Mouse (Mus musculus): ENCODE measurements around the gene Gbe1.

Gene Gbe1

DNA sequence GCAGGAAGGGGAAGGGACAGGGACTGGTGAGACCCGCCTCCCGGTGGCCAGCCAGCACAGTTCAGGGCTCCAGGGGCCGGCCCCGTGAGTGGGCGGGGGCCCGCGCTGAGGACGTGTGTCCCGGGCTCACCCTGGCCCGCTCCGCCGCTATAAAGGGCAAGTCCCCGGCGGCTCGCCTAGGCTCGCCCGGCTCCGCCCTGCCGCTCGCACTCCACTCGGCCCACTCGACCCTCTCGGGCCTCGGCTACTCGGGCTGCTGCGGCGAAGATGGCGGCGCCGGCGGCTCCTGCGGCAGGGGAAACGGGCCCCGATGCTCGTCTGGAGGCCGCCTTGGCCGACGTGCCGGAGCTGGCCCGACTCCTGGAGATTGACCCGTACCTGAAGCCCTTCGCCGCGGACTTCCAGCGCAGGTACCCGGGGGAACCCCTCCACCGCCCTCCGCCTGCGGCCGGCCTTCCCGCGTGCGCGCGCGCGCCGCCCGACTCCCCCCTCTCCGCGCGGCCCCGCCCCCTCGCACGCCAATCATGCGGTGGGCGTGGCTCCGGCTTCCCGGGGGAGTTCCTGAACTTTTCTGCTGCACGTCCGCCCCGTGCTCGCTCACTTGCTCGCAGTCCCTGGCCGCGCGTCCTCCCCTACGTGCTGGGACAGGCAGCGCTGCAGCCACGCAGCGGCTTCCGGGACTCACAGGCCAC lies at the start of gene Gbe1:
Gene Gbe1, plus strand, starts transcription at position 64 of the 692 bp plus-strand sequence.
- no peaks in the 10 kb centered on the region for H3K36me3 ChIP-seq (ENCODE audit: control insufficient read depth, insufficient read depth, low read length, poor library complexity, severe bottlenecking)
- DNase-seq (ENCODE audit: low read depth, low spot score), result peak; percentile 90
- no peaks in the 10 kb centered on the region for H3K27me3 ChIP-seq (ENCODE audit: control insufficient read depth, insufficient read depth, low read length, poor library complexity, severe bottlenecking)

DNA sequence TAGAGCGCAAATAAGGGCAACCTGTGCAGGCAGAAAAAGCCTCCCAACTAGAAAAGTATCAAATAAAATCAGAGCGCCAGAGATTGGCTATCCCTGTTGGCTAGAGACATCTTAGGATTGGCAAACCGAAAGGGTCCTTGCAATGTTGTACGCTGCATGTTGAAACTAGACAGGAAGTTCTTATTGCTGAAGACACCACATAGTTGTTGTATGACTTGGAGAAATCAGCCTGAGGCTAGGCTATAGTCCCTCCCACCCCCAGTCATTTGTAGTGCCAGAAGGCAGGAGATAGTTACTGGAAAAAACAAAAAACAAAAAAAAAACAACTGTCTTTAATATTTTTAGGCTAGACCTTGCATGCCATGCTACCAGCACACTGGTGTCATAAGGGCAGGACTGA lies 3.1 kb upstream of the Gbe1 start:
- Histone ChIP-seq H3K36me3 (ENCODE audit: control insufficient read depth, insufficient read depth, low read length, poor library complexity, severe bottlenecking) (no peaks in the 10 kb centered on the region), H3K27me3 (ENCODE audit: control insufficient read depth, insufficient read depth, low read length, poor library complexity, severe bottlenecking) (no peaks in the 10 kb centered on the region)
- DNase-seq (ENCODE audit: low read depth, low spot score), result no peak

- DNase-seq (ENCODE audit: low read depth, low spot score), result no peak
- Histone ChIP-seq H3K36me3 (ENCODE audit: control insufficient read depth, insufficient read depth, low read length, poor library complexity, severe bottlenecking) (no peaks in the 10 kb centered on the region), H3K27me3 (ENCODE audit: control insufficient read depth, insufficient read depth, low read length, poor library complexity, severe bottlenecking) (no peaks in the 10 kb centered on the region)
Observed at GRCm38 (mm10) chr16:70313496-70313885, 258 bp upstream of the Gbe1 start.

DNA sequence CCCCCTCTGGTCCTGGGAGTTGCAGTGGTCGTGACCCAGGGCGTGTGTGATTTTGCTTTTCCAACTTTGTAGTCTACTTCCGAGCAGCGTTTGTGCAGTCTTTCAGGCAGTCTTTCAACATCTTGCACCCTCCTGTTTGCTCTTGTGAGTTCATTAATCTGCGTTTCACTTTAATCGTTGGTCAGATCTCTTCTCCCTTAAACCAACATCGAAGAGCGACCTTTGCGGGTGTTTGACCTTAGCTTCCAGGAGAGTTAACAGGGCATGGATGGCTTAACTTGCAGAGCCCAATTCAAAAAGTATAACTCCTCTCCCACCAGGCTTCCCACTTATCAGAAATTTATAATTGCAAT lies 805 bp downstream of the Gbe1 start:
- no peak for DNase-seq (ENCODE audit: low read depth, low spot score)
- no peaks in the 10 kb centered on the region for H3K27me3 ChIP-seq (ENCODE audit: control insufficient read depth, insufficient read depth, low read length, poor library complexity, severe bottlenecking)
- H3K36me3 ChIP-seq (ENCODE audit: control insufficient read depth, insufficient read depth, low read length, poor library complexity, severe bottlenecking), result no peaks in the 10 kb centered on the region

GRCm38 (mm10) chr16:70315261-70315660 lies 1.5 kb downstream of the Gbe1 start:
- DNase-seq (ENCODE audit: low read depth, low spot score), result no peak
- H3K36me3 ChIP-seq (ENCODE audit: control insufficient read depth, insufficient read depth, low read length, poor library complexity, severe bottlenecking), result no peaks in the 10 kb centered on the region
- H3K27me3 ChIP-seq (ENCODE audit: control insufficient read depth, insufficient read depth, low read length, poor library complexity, severe bottlenecking), result no peaks in the 10 kb centered on the region

DNA sequence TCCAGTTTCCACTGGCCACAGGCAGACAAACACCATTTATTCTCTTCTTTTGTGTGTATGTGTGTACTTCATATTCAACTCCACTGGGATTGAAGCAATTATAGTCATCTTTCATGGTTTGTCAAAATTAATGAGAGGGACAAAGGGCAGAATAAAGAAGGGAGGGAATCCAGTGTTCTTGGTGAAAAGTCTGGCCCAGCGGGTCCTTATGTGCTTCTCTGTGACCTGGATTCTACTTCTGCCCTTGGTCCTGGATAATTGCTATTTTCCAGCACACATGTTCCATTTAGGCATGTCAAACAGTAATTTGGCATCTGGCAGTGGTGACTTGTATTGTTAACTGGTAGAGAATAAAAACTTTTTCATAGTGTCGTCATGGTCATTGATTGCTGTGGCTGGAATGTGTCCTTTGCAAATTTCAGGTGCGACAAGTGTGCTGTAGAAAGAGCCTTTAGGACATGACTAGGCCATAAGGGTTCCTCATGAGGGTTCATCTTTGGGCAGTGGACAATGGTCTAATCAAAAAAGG lies 2.2 kb downstream of the Gbe1 start:
- no peaks in the 10 kb centered on the region for H3K36me3 ChIP-seq (ENCODE audit: control insufficient read depth, insufficient read depth, low read length, poor library complexity, severe bottlenecking)
- DNase-seq (ENCODE audit: low read depth, low spot score), result no peak
- no peaks in the 10 kb centered on the region for H3K27me3 ChIP-seq (ENCODE audit: control insufficient read depth, insufficient read depth, low read length, poor library complexity, severe bottlenecking)

DNA sequence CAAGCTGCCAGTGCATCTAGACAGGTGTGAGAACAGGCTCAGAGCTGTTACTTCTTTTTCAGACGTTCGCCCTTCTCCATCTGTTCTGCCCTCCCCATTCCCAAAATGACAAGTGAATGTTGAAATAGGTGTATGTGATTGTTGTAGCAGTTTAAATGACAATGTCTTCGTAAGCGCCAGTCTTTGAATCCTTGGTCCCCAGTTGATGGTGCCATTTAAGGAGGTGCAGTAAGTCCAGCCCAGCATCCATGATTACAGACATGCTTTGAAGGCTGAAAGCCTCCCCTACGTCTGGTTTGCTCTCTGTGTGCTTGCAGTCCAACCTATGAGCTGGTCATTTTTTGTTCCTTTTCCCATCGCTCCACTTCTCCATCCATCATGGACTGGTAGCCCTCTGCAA lies 5.6 kb downstream of the Gbe1 start:
- no peaks in the 10 kb centered on the region for H3K36me3 ChIP-seq (ENCODE audit: control insufficient read depth, insufficient read depth, low read length, poor library complexity, severe bottlenecking)
- no peak for DNase-seq (ENCODE audit: low read depth, low spot score)

DNA sequence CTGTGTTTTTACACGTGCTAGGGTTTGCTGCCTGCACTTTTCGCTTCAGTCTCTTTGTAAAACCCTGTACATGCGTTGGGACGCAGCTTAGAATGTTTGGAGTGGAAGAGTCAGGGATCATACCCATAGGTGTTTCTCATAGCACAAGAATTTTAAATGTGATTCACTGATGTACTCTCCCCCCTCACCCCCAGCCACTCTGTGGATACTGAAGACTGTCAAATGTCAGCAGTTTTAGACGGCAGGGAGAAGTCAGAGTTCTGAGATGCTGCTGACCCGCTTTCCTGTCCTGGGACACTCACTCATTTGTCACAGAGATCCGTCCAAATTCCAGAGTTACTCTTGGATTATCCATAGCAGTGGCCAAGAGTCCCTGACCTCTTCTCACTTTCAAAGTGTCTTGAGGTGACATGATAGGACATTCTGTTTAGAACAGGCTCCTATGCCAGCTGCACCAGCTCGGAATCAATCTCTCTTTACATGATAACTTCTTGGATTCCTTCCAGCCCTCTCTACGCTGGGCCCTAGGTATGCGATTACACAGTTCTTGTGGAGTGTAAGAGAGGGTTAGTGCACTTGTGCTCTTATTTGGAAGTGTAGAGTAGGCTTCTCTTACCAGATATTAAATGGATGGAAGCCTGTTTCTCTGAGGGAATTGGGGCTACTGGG lies 7.0 kb downstream of the Gbe1 start:
- DNase-seq (ENCODE audit: low read depth, low spot score), result no peak
- H3K36me3 ChIP-seq (ENCODE audit: control insufficient read depth, insufficient read depth, low read length, poor library complexity, severe bottlenecking), result no peaks in the 10 kb centered on the region
- H3K27me3 ChIP-seq (ENCODE audit: control insufficient read depth, insufficient read depth, low read length, poor library complexity, severe bottlenecking), result no peaks in the 10 kb centered on the region

More for the DNA sequence above, 5.6 kb downstream of the Gbe1 start:
- no peaks in the 10 kb centered on the region for H3K27me3 ChIP-seq (ENCODE audit: control insufficient read depth, insufficient read depth, low read length, poor library complexity, severe bottlenecking)

- no peaks in the 10 kb centered on the region for H3K27me3 ChIP-seq (ENCODE audit: control insufficient read depth, insufficient read depth, low read length, poor library complexity, severe bottlenecking)
- no peaks in the 10 kb centered on the region for H3K36me3 ChIP-seq (ENCODE audit: control insufficient read depth, insufficient read depth, low read length, poor library complexity, severe bottlenecking)
- peak; percentile 65 for DNase-seq (ENCODE audit: low read depth, low spot score)
Observed at GRCm38 (mm10) chr16:70326339-70326948, 12.7 kb downstream of the Gbe1 start.

DNA sequence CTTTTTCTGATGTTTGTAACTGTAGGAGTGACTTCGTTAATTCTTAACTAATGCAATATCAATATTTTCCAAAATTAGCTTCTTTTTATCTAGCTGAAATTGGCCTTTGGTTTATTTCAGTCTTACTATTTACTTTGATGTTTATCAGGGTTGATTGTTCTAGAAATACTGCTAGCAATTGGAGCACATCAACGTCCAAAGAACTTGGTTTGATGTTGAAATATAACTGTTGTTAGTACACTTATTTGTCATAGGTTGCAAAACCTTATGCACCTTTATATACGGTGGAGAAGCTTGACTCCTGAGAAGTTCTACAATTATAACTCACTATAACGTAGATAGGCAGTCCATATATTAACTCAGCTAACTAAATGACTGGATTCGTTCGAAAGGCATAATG lies 14.8 kb downstream of the Gbe1 start:
- no peak for DNase-seq (ENCODE audit: low read depth, low spot score)
- no peaks in the 10 kb centered on the region for H3K27me3 ChIP-seq (ENCODE audit: control insufficient read depth, insufficient read depth, low read length, poor library complexity, severe bottlenecking)
- H3K36me3 ChIP-seq (ENCODE audit: control insufficient read depth, insufficient read depth, low read length, poor library complexity, severe bottlenecking), result no peaks in the 10 kb centered on the region

GRCm38 (mm10) chr16:70329036-70329435 lies 15.3 kb downstream of the Gbe1 start:
- Histone ChIP-seq H3K27me3 (ENCODE audit: control insufficient read depth, insufficient read depth, low read length, poor library complexity, severe bottlenecking) (no peaks in the 10 kb centered on the region), H3K36me3 (ENCODE audit: control insufficient read depth, insufficient read depth, low read length, poor library complexity, severe bottlenecking) (no peaks in the 10 kb centered on the region)
- DNase-seq (ENCODE audit: low read depth, low spot score), result no peak

- no peaks in the 10 kb centered on the region for H3K27me3 ChIP-seq (ENCODE audit: control insufficient read depth, insufficient read depth, low read length, poor library complexity, severe bottlenecking)
- peak; percentile 33 for DNase-seq (ENCODE audit: low read depth, low spot score)
Observed at GRCm38 (mm10) chr16:70329471-70329870, 15.7 kb downstream of the Gbe1 start.

DNA sequence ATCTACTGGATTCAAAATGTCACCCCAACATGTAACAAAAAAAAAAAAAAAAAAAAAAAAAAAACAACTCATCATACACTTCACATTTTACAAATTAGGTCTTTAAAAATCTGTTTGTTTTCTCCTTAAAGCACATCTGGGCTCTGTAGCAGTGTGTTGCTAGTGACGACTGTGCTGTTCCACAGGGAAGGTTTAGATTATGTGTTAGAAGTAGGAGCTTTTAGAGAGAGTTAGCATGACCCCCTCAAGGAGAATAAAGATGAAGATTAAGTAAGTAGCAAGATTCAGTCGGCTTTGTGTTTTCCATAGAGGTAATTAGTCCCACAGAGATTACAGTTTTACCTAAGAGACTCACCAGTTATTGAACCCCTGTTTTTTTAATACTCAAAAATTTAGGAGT lies 16.3 kb downstream of the Gbe1 start:
- no peak for DNase-seq (ENCODE audit: low read depth, low spot score)
- H3K27me3 ChIP-seq (ENCODE audit: control insufficient read depth, insufficient read depth, low read length, poor library complexity, severe bottlenecking), result no peaks in the 10 kb centered on the region
- H3K36me3 ChIP-seq (ENCODE audit: control insufficient read depth, insufficient read depth, low read length, poor library complexity, severe bottlenecking), result no peaks in the 10 kb centered on the region

More at GRCm38 (mm10) chr16:70329471-70329870, 15.7 kb downstream of the Gbe1 start:
- no peaks in the 10 kb centered on the region for H3K36me3 ChIP-seq (ENCODE audit: control insufficient read depth, insufficient read depth, low read length, poor library complexity, severe bottlenecking)

DNA sequence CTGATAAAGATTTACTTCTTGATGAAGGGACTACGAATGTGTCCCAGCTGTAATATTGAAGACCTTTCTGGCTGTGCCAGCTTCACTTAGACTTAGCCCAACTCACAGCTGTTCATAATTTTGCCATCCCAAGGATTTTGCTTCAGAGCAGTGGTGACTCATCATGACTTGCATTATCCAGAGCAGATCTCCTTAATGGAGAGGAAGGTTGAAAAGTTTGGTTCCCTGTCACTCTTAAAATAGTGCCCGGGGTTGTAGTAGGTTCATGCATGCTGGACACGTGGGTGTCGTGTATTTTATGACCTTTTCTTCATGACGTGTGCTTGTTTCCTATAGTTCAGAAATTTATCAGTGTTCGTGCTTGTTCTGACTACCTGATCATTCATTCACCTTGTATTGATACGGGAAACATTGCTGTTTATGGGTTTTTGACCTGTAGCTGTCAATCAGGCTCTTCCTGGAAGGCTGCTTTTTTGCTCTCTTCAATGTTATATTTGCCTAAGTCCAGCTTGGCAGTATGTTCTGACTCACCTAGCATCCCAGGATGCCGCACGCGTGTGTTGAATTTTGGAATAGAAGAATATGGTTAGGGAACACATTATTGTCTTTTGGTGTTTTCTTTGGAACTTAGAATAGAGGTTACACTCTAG lies 17.0 kb downstream of the Gbe1 start:
- DNase-seq (ENCODE audit: low read depth, low spot score), result no peak
- no peaks in the 10 kb centered on the region for H3K27me3 ChIP-seq (ENCODE audit: control insufficient read depth, insufficient read depth, low read length, poor library complexity, severe bottlenecking)
- no peaks in the 10 kb centered on the region for H3K36me3 ChIP-seq (ENCODE audit: control insufficient read depth, insufficient read depth, low read length, poor library complexity, severe bottlenecking)

- H3K36me3 ChIP-seq (ENCODE audit: control insufficient read depth, insufficient read depth, low read length, poor library complexity, severe bottlenecking), result no peaks in the 10 kb centered on the region
- DNase-seq (ENCODE audit: low read depth, low spot score), result no peak
- no peaks in the 10 kb centered on the region for H3K27me3 ChIP-seq (ENCODE audit: control insufficient read depth, insufficient read depth, low read length, poor library complexity, severe bottlenecking)
Observed at GRCm38 (mm10) chr16:70334812-70335211, 21.1 kb downstream of the Gbe1 start.
